Mouse (Mus musculus): ENCODE results near the gene Syngr4. TPM values are rescaled to one million over a fixed set of nuclear protein-coding genes. Genes with fewer than 3 reads are reported as not detected.

The Syngr4 gene
- total RNA-seq, 2 experiments from 2014 or later = not detected

GRCm38 (mm10) chr7:45869107-45869670 is 27.3 kb downstream of the Syngr4 start:
- no peak for DNase-seq (ENCODE audit: low spot score)

GRCm38 (mm10) chr7:45867871-45868270 is 28.6 kb downstream of the Syngr4 start:
- DNase-seq (ENCODE audit: low spot score) = no peak

- DNase-seq (ENCODE audit: low spot score) = peak; percentile 88
These were observed 30.3 kb downstream of the Syngr4 start for GRCm38 (mm10) chr7:45865925-45866910.

- no peak for DNase-seq (ENCODE audit: low spot score)
These were observed 32.1 kb downstream of the Syngr4 start for GRCm38 (mm10) chr7:45864435-45864834.

GRCm38 (mm10) chr7:45862804-45863203 is 33.7 kb downstream of the Syngr4 start:
- DNase-seq (ENCODE audit: low spot score) = no peak

GRCm38 (mm10) chr7:45859008-45859407 is 37.5 kb downstream of the Syngr4 start:
- no peak for DNase-seq (ENCODE audit: low spot score)

- DNase-seq (ENCODE audit: low spot score) = no peak
These were observed 39.3 kb downstream of the Syngr4 start for GRCm38 (mm10) chr7:45856950-45857901.

GRCm38 (mm10) chr7:45853089-45853488 is 43.4 kb downstream of the Syngr4 start:
- no peak for DNase-seq (ENCODE audit: low spot score)

- DNase-seq (ENCODE audit: low spot score) = no peak
These were observed 45.9 kb downstream of the Syngr4 start for GRCm38 (mm10) chr7:45850661-45851060.

GRCm38 (mm10) chr7:45848447-45849027 is 48.0 kb downstream of the Syngr4 start:
- DNase-seq (ENCODE audit: low spot score) = no peak

GRCm38 (mm10) chr7:45842950-45843744 is 53.4 kb downstream of the Syngr4 start:
- DNase-seq (ENCODE audit: low spot score) = no peak

Other genes starting within 250 kb of the Syngr4 start
- gene Fut2, start 230.3 kb downstream of the Syngr4 start, total RNA-seq (2021) = under 1 TPM in 1 of 2 experiments, not detected in 1; 0.11 TPM
- under 1 TPM; 0.14 to 0.26 TPM for gene Ntn5, start 212.7 kb downstream of the Syngr4 start, total RNA-seq (2021)
- gene Sec1, start 202.3 kb downstream of the Syngr4 start, total RNA-seq (2021) = under 1 TPM; 0.09 TPM
- gene Car11, start 196.9 kb downstream of the Syngr4 start, total RNA-seq (2021) = 10 to 100 TPM; 11.1 to 17.3 TPM
- gene Dbp, start 191.6 kb downstream of the Syngr4 start, total RNA-seq (2021) = 10 to 100 TPM; 19.4 to 22.9 TPM
- 100 to 1,000 TPM; 442 to 461 TPM for gene Rpl18, start 181.3 kb downstream of the Syngr4 start, total RNA-seq (2021)
- 10 to 100 TPM; 15.2 to 15.6 TPM for gene Sphk2, start 178.7 kb downstream of the Syngr4 start, total RNA-seq (2021)
- under 1 TPM in 1 of 2 experiments, not detected in 1; 0.18 TPM for gene Fam83e, start 175.5 kb downstream of the Syngr4 start, total RNA-seq (2021)
- gene Spaca4, start 170.9 kb downstream of the Syngr4 start, total RNA-seq (2021) = not detected
- gene Lmtk3, start 113.0 kb downstream of the Syngr4 start, total RNA-seq (2021) = not detected
- not detected for gene Sult2b1, start 112.0 kb downstream of the Syngr4 start, total RNA-seq (2021)
- 10 to 100 TPM; 25.3 to 34.6 TPM for gene Cyth2, start 82.1 kb downstream of the Syngr4 start, total RNA-seq (2021)
- gene Kcnj14, start 71.9 kb downstream of the Syngr4 start, total RNA-seq (2021) = under 1 TPM in 1 of 2 experiments, not detected in 1; 0.28 TPM
- gene Grwd1, start 65.8 kb downstream of the Syngr4 start, total RNA-seq (2021) = 10 to 100 TPM; 13.4 to 14.3 TPM
- 10 to 100 TPM; 62.0 to 65.6 TPM for gene Kdelr1, start 23.9 kb downstream of the Syngr4 start, total RNA-seq (2021)
- gene Grin2d, start 18.3 kb downstream of the Syngr4 start, total RNA-seq (2021) = under 1 TPM; 0.11 to 0.17 TPM
- 10 to 100 TPM; 56.7 to 59.4 TPM for gene Tmem143, start 227 bp upstream of the Syngr4 start, total RNA-seq (2021)
- 10 to 100 TPM in 1 of 2 experiments, 1 to 10 TPM in 1; 7.8 to 15.1 TPM for gene Emp3, start 24.7 kb upstream of the Syngr4 start, total RNA-seq (2021)
- gene Ccdc114, start 27.4 kb upstream of the Syngr4 start, total RNA-seq (2021) = under 1 TPM; 0.18 to 0.21 TPM
- under 1 TPM in 1 of 2 experiments, not detected in 1; 0.17 TPM for gene Abcc6, start 133.6 kb upstream of the Syngr4 start, total RNA-seq (2021)
- gene Nomo1, start 137.0 kb upstream of the Syngr4 start, total RNA-seq (2021) = 10 to 100 TPM; 81.7 to 91.1 TPM
- gene Kcnj11, start 204.1 kb upstream of the Syngr4 start, total RNA-seq (2021) = 100 to 1,000 TPM; 121 to 133 TPM